Mouse (Mus musculus): ENCODE results near the gene Rrnad1.

GRCm38 (mm10) chr3:87920270-87920943, 10.1 kb downstream of the Rrnad1 start:
- no peak for TF ChIP-seq CTCF (IDR thresholded peaks at IDR 0.05; ENCODE audit: borderline replicate concordance, extremely low read depth, insufficient read depth, insufficient read length)
- no peak for TF ChIP-seq POLR2A (IDR thresholded peaks at IDR 0.05; ENCODE audit: borderline replicate concordance, extremely low read depth, insufficient read depth, insufficient read length, poor library complexity, severe bottlenecking)

All from brain, embryonic 14.5 days (tissue).